Mouse (Mus musculus) heart, adult 9 months (tissue): Measurements from ENCODE around the gene Hist1h3g.

ENCODE experiments used
- DNase-seq, 2 experiments: peaks; one replicate each; pipeline ENCODE4 v3.0.0; 2022; ENCODE audit warnings: low spot score in 2 of 2

Gene Hist1h3g

DNA sequence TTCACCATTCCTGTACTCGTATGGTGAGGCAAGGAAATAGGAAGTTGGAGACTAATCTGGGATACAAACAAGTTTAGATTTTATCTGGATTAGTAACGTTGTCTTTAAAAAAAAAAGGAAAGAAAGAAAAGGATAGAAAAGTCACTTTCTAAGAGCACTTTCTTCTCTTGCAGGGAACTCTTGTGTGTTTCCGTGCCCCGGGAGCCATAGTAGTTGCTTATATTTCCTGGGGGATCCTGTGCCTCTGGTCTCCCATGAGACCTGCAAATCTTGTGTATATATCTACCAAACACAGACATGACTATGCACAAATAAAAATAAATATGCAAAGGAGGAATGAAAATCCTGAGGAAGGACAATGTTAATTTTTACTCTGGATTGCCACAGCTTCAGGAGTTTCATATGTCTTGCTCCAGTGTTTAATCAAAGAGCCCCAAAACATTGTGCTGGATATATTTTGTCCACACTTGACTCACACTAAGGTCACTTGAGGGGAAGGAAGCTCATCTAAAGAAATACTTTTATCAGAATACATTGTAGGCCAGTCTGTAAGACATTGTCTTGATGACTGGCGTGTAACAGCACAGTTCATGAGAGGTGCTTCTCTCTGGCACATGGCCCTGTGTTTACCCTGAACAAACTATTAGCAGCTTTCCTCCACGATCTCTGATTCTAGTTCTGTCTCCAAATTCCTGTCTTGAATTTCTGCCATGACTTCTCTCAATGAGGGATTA lies 41.9 kb downstream of the Hist1h3g start:
- DNase-seq = no peak

- DNase-seq = no peak
These were observed 42.6 kb downstream of the Hist1h3g start for GRCm38 (mm10) chr13:23577835-23578234.

DNA sequence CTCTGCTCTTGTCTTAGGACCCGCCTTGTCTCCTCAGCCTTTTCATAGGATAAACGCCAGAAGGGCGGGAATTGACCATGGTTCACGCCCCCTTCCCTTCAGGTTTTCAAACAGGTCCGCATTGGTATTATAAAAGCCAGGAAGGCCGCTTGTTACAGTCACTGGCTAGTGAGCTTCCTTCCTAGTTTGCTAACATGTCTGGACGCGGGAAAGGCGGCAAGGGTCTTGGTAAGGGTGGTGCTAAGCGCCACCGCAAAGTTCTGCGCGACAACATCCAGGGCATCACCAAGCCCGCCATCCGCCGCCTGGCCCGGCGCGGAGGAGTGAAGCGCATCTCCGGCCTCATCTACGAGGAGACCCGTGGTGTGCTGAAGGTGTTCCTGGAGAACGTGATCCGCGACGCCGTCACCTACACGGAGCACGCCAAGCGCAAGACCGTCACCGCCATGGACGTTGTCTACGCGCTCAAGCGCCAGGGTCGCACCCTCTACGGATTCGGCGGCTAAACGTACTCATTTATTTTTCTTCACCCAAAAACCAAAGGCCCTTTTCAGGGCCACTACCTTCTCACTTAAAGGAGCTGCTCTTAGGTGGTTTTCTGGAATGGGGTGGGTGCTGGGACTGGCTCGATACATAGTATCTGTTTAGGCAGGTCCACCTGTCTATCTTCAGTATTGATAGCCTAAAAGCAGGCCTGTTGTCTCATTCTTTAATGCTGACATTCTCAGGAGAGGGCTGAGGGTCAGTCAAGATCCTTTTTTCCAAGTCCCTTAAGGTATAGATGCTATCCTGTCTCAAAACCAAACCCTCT lies 46.4 kb downstream of the Hist1h3g start, which contains the start of gene Hist1h4d:
Hist1h4d (plus strand) TSS at position 191 of the 811 bp plus-strand sequence.
- peak; percentile 99 to 100 for DNase-seq

GRCm38 (mm10) chr13:23582219-23583056 lies 47.2 kb downstream of the Hist1h3g start:
- DNase-seq = no peak

- no peak for DNase-seq
These were observed 48.3 kb downstream of the Hist1h3g start for GRCm38 (mm10) chr13:23583387-23584068.

GRCm38 (mm10) chr13:23584331-23584730 lies 49.1 kb downstream of the Hist1h3g start:
- DNase-seq = no peak

- DNase-seq = peak; percentile 69 to 75
These were observed 49.8 kb downstream of the Hist1h3g start for GRCm38 (mm10) chr13:23585029-23585441.
